Mouse (Mus musculus) erythroblast, embryonic 14.5 days (primary cell): ENCODE measurements around the gene Cttnbp2.

Source experiments
- GATA1 ChIP-seq: IDR thresholded peaks from 2 replicates; pipeline ENCODE4 v1.6.1; 2012; ENCODE audit warnings: low read length, inconsistent platforms, mixed read lengths
- TAL1 ChIP-seq: IDR thresholded peaks from 3 replicates; pipeline ENCODE4 v1.6.1; 2012; ENCODE audit warnings: low read length, inconsistent platforms, mixed read lengths

GRCm38 (mm10) chr6:18369054-18369453, 145.6 kb downstream of the Cttnbp2 start:
- TF ChIP-seq TAL1 (no peak; the same call in 2 of the 3 replicates), GATA1 (no peak)
